Mouse (Mus musculus) lung, postnatal 10 days (tissue): ENCODE results near the gene Kif18b.

Experiments used
- DNase-seq: peaks from one replicate; pipeline ENCODE4 v3.0.0; 2021

Gene Kif18b

DNA sequence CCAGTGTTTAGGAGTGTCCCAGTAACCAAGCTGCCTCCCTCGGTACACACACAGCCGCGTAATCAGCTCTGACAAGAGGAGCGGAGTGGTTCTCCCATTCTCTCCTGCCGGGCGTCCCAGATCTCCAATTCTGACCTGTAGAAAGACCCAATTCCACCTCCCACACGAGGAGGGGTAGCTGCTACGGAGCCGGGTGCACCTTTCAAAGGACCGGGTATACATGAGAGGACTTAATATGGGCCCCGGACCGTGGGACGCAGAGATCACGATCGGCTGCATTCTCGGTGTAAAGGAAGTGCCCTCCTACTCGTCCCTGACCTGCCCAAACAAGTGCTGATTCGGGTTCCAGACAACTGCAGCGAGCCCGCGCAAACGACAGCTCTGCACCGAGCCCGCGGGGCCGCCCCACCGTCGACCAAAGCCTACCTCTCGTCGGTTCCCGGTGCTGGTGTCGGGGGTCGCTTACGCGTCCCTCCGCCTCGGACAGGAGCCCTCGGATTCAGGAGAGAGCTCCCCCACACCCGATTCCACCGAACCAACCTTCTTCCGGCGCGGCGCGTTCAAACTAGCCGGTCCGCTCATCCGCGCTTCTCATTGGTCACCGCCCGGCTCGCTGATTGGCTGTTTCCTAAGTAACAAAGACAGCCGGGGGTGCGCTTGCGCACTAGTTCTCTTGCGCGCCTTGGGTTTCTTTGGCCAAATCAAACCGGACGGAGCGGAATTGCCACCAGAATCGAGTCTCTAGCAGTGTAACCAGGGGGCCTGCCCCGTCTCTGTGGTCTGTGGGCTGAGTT is at the start of gene Kif18b:
Kif18b (minus strand) TSS at position 568 of the 794 bp plus-strand sequence.
- peak; percentile 96 for DNase-seq

DNA sequence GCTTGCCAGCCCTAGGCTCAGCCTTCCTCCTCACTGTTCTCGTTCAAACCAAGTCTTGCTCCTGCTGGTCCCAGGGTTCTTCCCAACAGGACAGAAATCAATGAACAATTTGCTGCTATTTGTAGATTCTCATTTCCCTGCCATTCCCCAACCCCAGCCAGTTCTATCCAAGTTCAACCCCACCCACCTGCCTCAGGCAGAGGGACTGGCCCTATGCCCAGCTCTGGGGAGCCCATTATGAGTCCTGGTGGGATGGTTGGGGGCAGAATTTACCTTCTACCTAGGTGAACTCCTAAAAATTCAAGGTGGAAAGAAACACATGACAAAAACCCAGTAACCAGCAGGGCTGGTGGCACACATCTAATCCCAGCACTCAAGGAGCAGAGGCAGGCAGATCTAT is 47.4 kb upstream of the Kif18b start:
- no peak for DNase-seq

DNA sequence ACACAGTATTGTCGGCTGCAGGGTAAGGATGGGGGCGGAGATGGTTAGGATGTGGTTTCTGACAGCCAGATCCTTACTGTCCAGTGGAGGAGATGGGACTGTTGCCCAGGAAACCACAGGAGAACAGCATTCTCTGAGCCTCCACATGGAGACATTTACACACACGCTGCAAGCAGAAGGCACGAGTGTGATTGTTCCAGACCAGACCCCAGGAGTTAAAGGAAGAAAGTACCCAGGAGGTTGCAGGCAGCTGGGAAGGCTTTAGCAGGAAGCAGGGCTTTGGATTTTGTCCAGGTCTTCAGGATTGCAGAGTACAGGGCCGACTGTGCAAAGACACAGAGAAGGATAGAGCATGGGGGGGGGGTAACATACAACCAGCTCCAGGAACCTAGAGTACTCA is 46.7 kb upstream of the Kif18b start:
- DNase-seq, result no peak

DNA sequence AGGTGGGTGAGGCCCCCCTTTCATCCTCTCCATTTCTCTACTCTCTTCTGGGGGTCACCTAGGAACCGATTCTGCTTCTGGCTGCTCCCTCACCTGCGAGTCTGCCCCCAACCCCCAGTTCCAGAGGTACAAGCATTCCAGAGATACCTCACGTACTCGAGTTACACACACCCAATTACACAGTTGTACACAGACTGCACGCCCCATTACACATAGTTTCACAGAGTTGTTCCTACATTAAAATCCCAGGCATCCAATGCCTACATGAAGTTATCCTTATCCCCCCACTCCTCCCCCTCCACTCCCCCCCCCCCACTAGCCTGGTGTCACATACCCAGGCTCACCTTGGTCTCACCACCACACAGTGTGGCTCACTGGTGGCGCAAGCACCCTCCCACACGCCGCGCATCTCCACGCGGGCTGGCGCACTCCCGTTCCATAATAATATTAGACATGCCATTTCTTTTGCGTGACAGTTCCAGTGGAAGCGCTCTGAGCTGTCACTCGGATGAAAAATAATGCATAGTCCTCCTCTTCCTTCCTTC is 39.7 kb upstream of the Kif18b start:
- DNase-seq, result no peak

DNA sequence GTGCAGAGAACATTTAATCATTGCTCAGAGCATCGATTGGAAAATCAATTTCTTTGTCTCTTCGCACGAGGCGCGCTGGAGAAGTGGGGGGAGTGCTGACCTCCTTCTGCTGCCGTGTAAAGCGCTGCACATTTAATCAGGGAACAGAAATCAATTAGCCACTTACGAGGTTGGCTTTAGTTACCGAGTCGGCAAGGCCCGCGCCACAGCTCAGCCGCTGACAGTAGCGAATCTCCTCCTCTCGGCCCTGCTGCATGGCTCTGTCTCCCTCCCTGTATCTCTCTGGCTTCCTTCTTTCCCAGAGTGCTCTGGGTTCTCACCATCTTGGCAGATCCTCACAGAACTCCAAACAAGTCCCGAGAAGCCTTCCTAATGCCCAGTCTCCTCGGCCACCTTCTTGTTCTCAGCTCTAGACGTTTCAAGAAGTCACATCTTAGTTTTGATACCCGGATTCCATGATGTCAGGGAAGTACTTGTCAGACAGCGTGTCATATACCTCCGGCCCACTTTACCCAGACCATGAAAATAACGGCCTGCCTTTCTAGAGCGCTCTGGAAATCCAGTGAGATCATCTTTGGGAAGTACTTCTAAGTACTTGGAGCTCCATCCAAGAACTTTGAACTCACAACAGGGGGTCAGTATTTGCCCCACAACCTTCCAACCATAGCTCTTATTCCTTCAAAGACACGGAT is 39.1 kb upstream of the Kif18b start:
- DNase-seq, result no peak

DNA sequence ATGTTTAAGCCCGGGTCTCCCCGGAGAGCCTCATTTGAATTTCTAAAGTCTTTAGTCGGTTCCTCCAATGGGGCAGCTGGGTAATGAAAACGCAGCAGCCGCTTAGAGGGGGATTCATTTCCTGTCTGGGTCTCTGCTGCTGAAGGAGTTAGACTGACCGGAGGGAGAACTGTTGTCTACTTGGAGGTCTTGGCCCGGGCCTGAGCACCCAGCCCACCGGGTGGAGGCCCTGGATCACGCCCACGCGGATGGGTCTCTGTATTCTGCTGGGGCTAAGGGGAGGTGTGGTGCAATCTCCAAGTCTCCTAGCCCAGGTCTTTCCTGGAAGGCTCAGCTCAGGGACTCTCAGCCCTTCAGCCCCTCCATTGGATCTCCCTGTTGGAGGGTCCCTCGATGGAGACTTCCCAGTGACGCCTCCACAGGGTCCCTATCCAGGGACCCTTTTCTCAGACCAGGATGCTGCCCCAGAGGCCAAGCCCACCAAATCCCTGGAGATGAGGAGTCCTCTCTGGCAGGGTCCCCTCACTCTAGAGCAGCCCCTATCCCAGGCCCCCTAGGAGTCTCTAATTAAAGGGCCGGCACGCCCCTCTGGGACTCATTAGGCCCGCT is 38.4 kb upstream of the Kif18b start:
- no peak for DNase-seq

DNA sequence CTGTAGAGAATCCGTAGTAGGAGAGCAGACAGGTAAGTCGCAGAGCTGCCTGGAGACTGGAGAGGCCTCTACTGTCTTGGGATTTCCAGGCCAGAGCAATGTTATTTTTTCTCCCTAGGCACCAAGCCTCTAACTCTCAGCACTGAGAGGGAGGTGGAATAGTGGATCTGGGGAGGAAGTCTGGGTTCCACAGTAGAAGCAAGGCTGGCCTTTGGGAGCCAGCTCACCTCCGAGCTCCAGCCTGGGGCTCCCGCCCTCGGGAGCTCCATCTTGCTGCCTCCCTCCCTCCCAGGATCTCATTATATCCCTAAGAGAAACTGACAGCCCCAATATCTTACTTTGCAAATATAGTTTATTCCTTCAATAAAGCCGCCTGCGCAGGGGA is 37.9 kb upstream of the Kif18b start:
- DNase-seq, result no peak

DNA sequence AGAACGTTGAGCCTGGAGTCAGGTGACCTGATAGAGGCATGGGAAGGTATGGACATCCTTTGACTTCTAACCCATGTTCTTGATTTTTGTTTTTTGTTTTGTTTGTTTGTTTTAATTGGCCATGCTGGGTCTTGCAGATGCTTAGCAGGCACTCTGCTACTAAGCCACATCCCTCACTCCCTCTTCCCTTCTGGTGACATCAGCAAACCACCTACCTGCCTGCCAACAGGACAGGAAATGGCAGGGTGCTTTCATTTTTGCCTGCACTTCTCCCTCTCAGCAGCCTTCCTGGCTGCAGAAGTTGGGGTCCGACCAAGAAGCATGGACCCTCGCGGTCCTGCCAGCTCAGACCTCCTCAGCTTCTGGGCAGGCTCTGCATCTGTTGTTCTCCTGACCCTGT is 36.2 kb upstream of the Kif18b start:
- DNase-seq, result no peak

DNA sequence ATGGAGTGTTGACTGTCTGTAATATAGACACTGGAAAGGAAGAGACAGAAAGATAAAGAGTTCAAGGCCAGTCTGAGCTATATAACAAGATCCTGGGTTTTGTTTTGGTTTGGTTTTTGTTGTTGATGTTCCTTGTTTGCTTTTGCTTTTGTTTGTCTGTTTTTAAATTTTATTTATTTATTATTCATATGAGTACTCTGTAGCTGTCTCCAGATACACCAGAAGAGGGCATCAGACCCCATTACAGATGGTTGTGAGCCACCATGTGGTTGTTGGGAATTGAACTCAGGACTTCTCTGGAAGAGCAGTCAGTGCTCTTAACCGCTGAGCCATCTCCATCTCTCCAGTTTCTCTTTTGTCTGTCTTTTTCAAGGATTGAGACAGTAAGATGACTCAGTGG is 33.9 kb upstream of the Kif18b start:
- DNase-seq, result no peak

DNA sequence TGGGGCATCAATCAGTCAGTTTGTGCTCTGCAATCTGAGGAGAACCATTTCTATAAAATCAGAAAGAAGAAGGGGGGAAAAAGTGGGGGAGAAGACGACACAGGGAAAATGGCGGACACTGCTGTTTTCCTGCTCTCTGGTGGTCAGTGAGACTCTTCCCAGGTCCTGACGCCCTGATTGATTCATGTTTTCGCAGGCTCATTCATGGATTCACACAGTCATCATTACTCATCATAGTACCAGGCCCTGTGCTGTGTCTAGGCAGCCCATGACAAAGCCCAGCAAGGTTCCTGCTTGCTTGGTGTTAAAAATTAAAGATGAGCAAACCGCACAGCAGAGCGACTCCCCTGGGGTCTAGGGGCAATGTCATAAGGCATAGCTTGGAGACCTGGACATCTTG is 33.5 kb upstream of the Kif18b start:
- DNase-seq, result no peak

DNA sequence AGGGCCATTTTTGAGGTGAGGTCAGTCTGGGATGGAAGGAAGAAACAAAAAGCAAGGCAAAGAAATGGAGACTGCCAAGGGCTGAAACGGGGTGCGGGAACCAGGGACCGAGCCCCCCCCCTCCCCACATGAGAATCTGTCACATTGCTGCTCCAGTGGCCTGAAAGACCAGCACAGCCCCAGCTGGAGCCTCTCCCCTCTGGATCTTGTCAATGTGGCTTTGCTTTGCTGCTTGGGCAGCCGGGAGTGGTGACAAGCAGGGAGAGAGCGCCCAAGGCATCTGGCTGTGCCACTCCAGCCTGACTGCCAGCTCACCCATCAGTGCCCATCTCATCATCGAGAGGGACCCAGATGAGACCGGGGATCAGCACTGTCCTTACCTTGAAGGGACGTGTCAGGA is 32.8 kb upstream of the Kif18b start:
- no peak for DNase-seq

DNA sequence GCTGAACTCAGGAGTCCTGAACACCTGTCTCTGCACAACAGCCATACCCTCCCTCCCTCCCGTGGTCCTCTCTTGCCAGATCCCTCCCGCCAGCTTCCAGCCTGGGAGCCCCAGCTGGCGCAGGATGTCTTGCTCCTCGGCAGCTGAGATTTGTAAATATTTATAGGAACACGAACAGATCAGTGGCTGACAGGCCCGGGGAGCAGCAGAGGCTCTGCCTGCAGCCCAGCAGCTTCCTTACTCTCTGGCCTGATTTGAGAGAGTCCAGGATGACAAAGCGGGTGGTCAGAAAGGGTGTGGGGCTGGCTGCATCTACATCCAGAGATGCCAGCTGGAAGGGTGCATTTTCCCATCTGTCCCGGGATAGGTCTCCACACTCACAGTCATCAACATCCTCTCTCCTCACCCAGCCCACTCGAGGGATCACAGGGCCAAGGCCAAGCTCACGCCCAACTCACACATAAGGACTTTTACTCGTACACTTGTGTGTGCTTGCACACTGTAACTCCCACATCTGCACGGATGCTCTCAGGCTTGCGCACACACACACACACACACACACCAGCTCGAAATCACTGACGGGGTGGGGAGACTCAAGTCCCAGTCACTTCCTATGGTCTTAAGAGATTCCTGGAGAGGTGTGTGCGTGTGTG is 32.2 kb upstream of the Kif18b start:
- peak; percentile 88 for DNase-seq

DNA sequence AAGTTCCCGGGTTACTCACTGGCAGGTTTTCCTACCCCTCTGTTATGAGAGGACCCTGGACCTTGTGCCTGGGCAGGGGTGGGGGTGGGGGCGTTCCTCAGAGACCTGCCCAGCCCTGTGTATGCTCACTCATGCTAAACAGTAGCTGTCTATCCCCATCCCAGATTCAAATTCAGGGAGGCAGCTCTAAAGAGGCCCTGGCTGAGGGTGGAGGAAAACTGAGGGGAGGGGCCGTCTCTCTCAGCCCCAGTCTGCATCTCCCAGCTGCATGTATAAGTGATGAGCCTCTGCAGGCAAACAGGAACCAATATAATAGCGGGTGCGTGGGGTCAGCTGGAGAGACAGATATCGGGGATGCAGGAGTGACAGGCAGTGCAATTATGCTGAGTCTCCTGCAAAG is 28.0 kb upstream of the Kif18b start:
- DNase-seq, result no peak

DNA sequence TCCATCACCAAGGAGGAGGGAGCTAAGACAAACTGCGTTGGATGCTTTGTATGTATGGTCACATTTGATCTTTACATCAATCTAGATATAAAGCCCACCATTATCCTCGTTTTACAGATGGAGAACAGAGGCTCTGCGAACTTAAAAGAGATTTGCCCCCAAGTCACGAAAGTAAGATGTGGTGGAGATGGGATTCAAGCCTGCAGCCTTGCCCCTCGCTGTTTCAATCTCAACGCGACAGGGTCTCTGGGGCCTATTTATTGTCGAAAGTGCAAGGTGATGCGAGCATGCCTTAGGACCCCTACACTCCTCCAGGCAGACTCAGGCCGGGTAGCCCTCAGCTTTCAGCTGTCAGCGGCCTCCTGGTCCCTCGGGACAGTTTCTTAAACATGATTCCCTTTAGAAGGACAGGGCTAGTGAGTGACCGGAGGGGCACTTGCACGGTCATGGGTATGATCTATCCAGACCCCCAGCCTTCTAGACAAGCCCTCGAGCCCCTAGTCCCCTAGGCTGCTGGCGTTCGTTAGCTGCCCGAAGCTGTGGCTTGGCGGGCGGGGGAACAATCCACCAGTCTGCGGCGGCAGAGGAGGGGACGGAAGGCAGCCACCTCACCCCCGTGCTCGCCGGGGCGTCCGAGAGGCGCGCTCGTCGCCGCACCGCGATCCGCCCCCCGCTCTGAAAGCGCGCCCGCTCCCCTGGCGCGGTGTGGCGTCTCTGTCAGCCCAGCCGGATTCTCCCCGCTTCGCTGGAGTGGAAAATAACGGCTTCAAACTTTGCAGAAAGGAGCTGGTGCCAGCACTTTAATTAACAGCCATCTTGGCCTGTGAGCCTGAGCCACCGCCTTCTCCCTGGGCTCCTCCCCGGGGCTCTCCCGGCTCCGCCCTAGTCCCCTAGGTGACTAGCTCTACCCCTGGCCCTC is 23.4 kb upstream of the Kif18b start:
- DNase-seq, result peak; percentile 53

DNA sequence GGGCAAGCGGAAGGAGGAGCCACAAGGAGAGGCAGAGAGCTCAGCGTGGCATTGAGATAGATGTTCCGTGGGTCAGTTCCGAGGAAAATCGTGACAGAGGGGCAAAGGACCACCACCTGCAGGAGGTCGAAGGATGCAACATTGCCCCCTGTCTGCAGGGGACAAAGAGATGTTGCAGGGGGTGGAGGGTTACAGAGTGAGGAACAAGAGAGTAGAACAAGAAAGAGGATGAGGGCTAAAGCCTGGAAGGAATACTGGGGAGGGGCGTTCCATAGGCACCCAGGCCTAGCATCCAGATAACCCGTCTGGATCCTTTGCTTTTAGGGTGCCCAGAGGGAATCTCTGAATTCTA is 22.0 kb upstream of the Kif18b start:
- no peak for DNase-seq

DNA sequence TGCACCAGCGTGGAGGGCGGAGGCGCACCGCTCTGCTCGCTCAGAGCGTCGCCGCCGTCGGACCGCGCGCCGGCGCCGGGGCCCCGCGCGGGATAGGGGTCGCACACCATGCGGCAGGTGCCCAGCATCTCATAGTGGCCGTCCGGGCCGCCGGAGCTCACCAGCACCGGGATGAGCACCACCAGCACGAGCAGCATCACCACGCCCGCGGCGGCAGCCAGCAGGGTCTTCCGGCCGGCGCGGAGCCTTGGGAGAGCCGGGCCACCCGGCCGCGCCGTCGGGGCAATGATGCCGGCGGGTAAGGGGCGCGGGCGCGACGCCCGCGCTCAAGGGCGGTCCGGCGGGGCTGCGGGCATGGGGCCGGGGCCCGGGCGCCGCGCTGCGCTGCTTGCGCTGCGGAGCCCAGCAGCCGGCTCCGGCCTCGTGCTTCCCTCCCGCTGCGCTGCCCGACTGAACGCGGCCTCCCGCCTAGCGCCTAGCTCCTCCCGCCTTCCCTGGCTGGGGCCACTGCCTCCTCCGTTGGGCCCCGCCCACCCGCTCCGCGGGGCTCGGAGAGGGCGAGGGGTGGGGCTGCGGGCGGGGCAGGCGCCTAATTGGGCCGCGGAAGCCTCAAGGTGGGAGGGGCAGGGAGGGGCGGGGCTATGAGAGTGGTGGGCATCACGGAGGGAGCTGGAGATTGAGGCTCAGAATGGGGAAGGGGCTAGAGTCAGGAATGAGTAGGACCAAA is 21.5 kb upstream of the Kif18b start, which contains the start of gene C1ql1:
C1ql1 (minus strand) TSS at position 424 of the 727 bp plus-strand sequence.
- DNase-seq, result peak; percentile 91

DNA sequence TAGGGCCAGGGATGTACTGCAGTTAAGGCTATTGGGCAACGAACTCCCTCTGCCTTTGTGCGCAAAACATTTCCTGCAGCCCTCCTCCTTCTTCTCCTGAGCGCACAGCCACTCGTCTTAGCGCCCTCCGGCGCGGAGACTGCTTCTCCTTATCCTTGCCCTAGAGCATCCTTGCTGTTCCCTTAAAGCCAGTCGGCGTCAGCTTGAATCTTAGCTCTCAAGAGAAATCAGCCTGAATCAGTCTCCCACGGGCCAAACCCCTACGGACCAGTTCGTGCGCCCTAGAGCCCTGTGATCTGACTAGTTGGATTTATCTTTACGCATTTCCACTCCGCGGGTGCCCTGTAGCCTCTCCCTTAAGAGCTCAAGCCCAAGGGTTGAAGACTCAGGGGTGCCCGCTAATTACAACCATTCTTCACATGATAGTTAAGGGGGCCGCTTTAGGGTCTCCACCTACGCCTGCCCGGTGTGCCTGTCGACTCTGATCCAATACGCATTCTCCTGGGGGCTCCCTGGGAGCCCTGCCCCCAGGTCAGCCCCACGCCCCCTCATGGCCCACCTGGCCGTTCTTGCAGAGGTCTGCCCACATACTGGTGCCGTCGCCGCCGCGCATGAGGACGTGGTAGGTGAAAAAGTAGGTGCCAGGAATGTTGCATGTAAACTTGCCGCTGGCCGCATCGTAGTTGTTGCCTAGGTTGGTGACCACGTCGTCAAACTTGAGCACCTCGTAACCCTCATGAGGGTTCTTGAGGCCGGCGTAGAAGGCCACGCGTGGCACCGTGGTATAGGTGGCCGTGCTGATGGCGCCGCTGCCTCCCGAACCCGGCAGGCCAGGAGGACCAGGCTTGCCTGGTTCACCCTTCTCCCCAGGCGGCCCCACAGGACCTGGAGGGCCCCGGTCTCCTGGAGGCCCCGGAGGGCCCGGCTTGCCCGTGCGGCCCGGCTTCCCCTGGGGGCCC is 20.7 kb upstream of the Kif18b start:
- DNase-seq, result no peak

DNA sequence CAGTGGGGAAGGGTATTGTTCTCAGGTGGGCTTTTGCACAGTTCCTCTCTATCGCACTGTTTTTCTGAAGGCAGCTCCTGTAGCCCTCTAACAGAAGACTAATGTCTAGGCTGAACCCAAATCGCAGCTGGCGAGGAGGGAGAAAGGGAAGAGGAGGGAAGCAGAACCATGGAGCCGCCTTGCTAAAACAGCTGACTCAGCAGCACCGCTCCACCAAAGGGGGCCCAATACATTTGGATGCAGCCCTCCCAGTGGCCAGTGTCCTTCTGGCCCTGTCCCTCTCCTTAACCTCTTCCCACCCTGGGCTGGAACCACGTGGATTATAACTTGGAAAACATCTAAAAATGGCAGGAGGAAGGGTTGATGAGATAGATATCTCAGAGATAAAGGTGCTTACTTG is 16.3 kb upstream of the Kif18b start:
- no peak for DNase-seq

DNA sequence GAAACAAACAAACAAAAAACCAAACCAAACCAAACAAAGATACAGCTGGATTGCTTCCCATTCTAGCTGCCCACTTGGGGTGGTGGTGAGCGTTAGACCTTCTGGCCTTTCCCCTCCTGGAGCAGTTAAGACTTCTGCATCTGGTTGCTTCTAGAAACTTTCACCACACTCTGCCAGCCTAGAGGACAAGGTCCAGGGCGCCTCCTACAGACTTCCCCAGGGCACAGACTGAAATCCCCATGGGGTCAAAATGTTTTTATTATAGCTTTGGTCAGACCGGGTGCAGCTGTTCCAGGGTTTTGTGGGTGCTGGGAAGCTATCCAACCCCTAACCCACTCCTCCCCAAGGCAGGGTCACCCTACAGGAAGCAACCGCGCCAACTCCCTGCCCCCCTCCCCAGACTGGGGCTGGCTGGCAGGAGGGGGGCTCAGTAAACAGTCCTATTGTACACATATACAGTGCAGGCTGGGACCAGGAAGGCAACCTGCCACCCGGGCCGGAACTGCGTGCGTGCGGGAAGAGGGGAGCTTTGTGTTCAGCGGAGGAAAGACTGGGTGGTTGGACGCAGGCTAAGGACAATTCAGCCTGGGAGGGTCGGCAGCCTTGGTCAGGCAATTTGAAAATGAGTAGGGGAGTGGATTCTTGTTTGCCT is 14.2 kb upstream of the Kif18b start:
- DNase-seq, result no peak
